Comparison of ENCODE assay signal across 18 mouse cellular contexts in genomic region chr14:79440655-79441054, GRCm38 (mm10). TPM values are rescaled to one million over a fixed set of nuclear protein-coding genes. Genes with fewer than 3 reads are reported as not detected.
"Had no signal": no experiment of that assay in that cellular context is flagged by ENCODE, and none has a peak within 500 bp of the region (broad histone marks: within the 10 kb centered on the region; RNA-seq: fewer than 3 reads in every experiment).

No protein-coding gene starts in this region.

- H3K9me3 ChIP-seq: limb, embryonic 12.5 days; stomach, embryonic 15.5 days had no signal

- H3K4me3 ChIP-seq: limb, embryonic 12.5 days; neural tube, embryonic 13.5 days; stomach, embryonic 15.5 days had no signal

- H3K27me3 ChIP-seq: limb, embryonic 12.5 days; neural tube, embryonic 13.5 days; stomach, embryonic 15.5 days had no signal

- DNase-seq: kidney, adult 11 months; kidney, adult 9 months; kidney, postnatal 36 days; layer of hippocampus, adult 9-11 months; lung, adult 2 months; lung, postnatal 36 days; midbrain, embryonic 14.5 days; retina, postnatal 1 day; right cerebral cortex, postnatal 4 days; spleen, adult 18-20 months; thymus, adult 2 months; thymus, postnatal 36 days had no signal

- H3K4me1 ChIP-seq: limb, embryonic 12.5 days; stomach, embryonic 15.5 days had no signal

- H3K4me2 ChIP-seq: limb, embryonic 12.5 days; neural tube, embryonic 13.5 days; stomach, embryonic 15.5 days had no signal

- ATAC-seq: lung, postnatal 0 days had no signal

- H3K36me3 ChIP-seq: limb, embryonic 12.5 days; neural tube, embryonic 13.5 days; stomach, embryonic 15.5 days had no signal

- H3K27ac ChIP-seq: kidney, postnatal 0 days; limb, embryonic 12.5 days; neural tube, embryonic 13.5 days; stomach, embryonic 15.5 days had no signal

- H3K9ac ChIP-seq: limb, embryonic 12.5 days; neural tube, embryonic 13.5 days; stomach, embryonic 15.5 days had no signal

RNA-seq across cellular contexts. Expression of gene Kbtbd6, which starts 11.0 kb away (rescaled TPM):
- polyA plus RNA-seq: liver, adult 2 months had no signal
